Mouse (Mus musculus) stomach, embryonic 14.5 days (tissue): ENCODE data around the gene Fam131c. TPM values are rescaled to one million over a fixed set of nuclear protein-coding genes. Genes with fewer than 3 reads are reported as not detected.
A peak's percentile ranks its signal among the peaks of the same experiment; 100 is the strongest.

ENCODE experiments used
- ATAC-seq: fragments of 200-750 bp; cut with Nextera tagmentation; 2 replicates; pipeline ENCODE4 v1.8.0; 2017; ENCODE audit warnings: low read depth, moderate TSS enrichment; ENCODE audit not compliant: insufficient number of reproducible peaks, insufficient read depth, low FRiP score
- H3K27ac ChIP-seq: fragments of 300-500 bp; sonication (generic); 2 replicates; pipeline ENCODE4 v1.5.1; 2014; ENCODE audit warnings: mild to moderate bottlenecking, low read length, moderate library complexity, mixed read lengths
- H3K27me3 ChIP-seq: fragments of 300-500 bp; sonication (generic); 2 replicates; pipeline ENCODE4 v1.6.1; 2014; ENCODE audit warnings: low read length, control low read depth, mixed read lengths; ENCODE audit not compliant: control insufficient read depth, insufficient read depth
- H3K36me3 ChIP-seq: fragments of 300-500 bp; sonication (generic); 2 replicates; pipeline ENCODE4 v1.6.1; 2014; ENCODE audit warnings: mild to moderate bottlenecking, control low read depth, low read length, moderate library complexity, mixed read lengths; ENCODE audit not compliant: control insufficient read depth, insufficient read depth
- H3K4me1 ChIP-seq: fragments of 300-500 bp; sonication (generic); 2 replicates; pipeline ENCODE4 v1.6.1; 2014; ENCODE audit warnings: low read length, control low read depth, mixed read lengths; ENCODE audit not compliant: control insufficient read depth, insufficient read depth
- H3K4me2 ChIP-seq: fragments of 300-500 bp; sonication (generic); replicated peaks from 2 replicates; pipeline ENCODE4 v1.6.1; 2014; ENCODE audit warnings: low read depth, low read length, control low read depth
- H3K4me3 ChIP-seq: fragments of 300-500 bp; sonication (generic); 2 replicates; pipeline ENCODE4 v1.5.1; 2014; ENCODE audit warnings: low read depth, low read length, control low read depth
- H3K9ac ChIP-seq: fragments of 300-500 bp; sonication (generic); replicated peaks from 2 replicates; pipeline ENCODE4 v1.6.1; 2014; ENCODE audit warnings: low read depth, mild to moderate bottlenecking, control low read depth, low read length, moderate library complexity, mixed read lengths
- H3K9me3 ChIP-seq: fragments of 300-500 bp; sonication (generic); 2 replicates; pipeline ENCODE4 v1.6.1; 2016; ENCODE audit warnings: low read depth, low read length, control low read depth; ENCODE audit not compliant: control insufficient read depth
- WGBS: fragments of 180-500 bp; shearing (Covaris S2); extraction: QIAGEN DNeasy Blood & Tissue Kit; methylation state at CpG from one replicate; pipeline ENCODE4 v1.1.7; 2014; 5-methylcytosine and 5-hydroxymethylcytosine counted together
- polyA plus RNA-seq: library from polyadenylated mRNA; unstranded; fragments of >200 nt; fragmentation: Nextera tagmentation; extraction: Ambion mirVana; gene quantifications from 2 replicates; pipeline ENCODE4 v1.2.1, GENCODE M21; 2014

Fam131c gene
- polyA plus RNA-seq: 4.3 and 4.4 TPM in 2 replicates

DNA sequence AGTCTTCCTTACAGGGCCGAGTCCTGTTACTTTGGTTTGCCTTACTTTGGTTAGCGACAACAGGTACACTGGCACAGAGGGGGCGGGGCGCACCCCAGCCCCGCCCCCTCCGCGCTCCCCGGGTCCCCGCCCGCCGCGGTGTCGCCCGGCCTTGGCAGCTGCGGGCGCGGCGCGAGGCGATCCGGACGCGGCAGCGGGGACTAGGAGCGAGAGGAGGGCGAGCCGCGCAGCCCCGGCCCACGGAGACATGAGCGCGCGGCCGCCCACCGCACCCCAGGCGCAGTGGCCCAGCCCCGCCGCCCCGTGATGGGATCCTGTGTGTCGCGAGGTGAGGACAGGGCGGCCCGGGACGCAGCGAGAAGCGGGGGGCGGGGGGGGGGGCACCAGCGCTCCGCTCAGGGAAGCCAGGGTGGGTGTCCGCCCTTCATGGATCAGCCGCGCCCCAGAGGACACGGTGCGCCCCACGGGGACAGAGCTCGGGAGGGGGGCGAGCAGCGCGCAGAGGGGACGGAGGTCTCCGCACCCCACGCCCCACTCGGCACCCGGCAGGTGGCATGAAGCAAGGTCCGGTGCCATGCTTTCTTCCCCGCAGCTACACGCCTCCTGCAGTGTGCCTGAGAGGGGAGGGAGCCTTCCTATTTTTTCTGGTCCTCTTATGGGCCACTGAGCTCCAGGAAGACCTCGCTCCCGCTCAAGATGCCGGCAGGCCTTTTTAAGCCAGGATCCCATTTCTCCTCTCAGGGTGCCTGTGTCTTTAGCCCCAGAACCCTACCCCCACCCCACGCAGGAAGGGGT is at the start of gene Fam131c:
Gene Fam131c (plus strand): TSS at position 224 of the 795 bp plus-strand sequence.
- no peak within 1 kb of the TSS for H3K27ac ChIP-seq
- H3K9ac ChIP-seq: peak within 1 kb of the TSS; percentile 48
- no peaks in the 10 kb centered on the region for H3K27me3 ChIP-seq
- no peaks in the 10 kb centered on the region for H3K4me1 ChIP-seq
- peak within 1 kb of the TSS; percentile 98 for H3K4me2 ChIP-seq
- ATAC-seq: peak; percentile 21; the same call in 1 of the 2 replicates
- H3K9me3 ChIP-seq: no peaks in the 10 kb centered on the region
- 2% methylated on average over 60 of the region's 71 CpGs for WGBS
- H3K4me3 ChIP-seq: peak within 1 kb of the TSS; percentile 50
- H3K36me3 ChIP-seq: no peaks in the 10 kb centered on the region

DNA sequence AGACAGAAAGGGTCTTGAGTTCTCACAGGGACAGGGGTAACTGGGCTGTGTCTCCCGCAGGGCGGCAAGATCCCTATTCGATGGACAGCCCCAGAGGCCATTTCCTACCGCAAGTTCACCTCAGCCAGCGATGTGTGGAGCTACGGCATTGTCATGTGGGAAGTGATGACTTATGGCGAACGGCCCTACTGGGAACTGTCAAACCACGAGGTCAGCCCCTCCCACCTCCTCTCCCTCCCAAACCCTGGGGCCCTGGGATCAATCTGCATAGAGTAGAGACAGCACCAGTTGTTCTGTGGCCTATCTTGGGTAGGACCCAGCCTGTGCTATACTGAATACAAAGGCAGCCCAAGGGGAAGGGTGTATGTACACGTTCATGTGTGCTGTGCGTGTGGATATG is 45.5 kb upstream of the Fam131c start:
- ATAC-seq: peak; percentile 8; the same call in 1 of the 2 replicates
- Histone ChIP-seq H3K27me3 (no peaks in the 10 kb centered on the region), H3K36me3 (peaks cover 15% of the 10 kb centered on the region), H3K9me3 (no peaks in the 10 kb centered on the region), H3K27ac (no peak overlapping the region), H3K9ac (no peak overlapping the region), H3K4me2 (no peak overlapping the region), H3K4me1 (peaks cover 2% of the 10 kb centered on the region; the same call in 1 of the 2 replicates), H3K4me3 (no peak overlapping the region)
- WGBS: 69% methylated on average over 11 of the region's 11 CpGs

DNA sequence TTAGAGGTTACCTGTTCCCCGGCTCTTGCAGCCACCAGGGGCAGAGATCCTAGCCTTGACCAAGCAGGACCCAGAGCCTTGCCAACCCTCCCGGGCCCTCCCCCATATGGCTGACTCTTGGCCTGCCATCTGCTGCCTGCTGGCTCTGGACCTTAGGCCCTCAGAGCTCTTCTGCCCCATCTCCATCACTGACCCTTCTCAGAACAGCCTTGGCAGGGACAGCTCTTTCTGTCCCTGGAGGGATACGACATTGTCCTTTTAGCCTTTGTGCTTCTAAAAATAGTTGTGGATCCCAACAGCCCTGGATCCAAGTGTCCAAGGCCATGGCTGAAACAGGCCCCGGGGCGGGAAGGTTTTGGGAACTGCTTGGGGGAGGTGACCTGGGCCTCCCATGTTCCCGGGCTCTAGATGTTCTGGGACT is 43.2 kb upstream of the Fam131c start:
- Histone ChIP-seq H3K27ac (no peak overlapping the region), H3K9ac (no peak overlapping the region), H3K4me3 (no peak overlapping the region), H3K36me3 (peaks cover 15% of the 10 kb centered on the region), H3K9me3 (no peaks in the 10 kb centered on the region), H3K27me3 (no peaks in the 10 kb centered on the region), H3K4me2 (no peak overlapping the region), H3K4me1 (peaks cover 2% of the 10 kb centered on the region; the same call in 1 of the 2 replicates)
- 82% methylated on average over 6 of the region's 6 CpGs for WGBS
- no peak for ATAC-seq

DNA sequence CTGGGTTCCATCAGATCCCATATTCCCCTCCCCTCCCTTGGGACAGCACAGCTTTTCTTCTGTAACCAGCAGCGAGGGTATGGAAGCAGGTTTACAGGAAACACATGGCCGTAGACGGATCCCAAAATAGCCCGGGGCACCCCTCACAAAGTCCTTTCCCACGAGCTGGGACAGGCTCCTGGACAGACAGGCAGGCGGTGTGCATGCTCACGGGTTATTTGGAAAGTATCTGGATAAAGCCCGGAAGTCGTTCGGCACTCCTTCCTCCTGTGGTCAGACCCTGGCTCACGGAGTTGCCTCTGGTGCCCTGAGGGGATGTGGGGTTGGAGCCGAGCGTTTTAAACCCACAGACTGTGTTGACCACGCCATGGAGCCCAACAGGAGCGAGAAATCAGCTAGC is 42.4 kb upstream of the Fam131c start:
- ATAC-seq: no peak
- H3K9me3 ChIP-seq: no peaks in the 10 kb centered on the region
- H3K27me3 ChIP-seq: no peaks in the 10 kb centered on the region
- 56% methylated on average over 15 of the region's 15 CpGs for WGBS
- H3K4me3 ChIP-seq: no peak overlapping the region
- peaks cover 2% of the 10 kb centered on the region; the same call in 1 of the 2 replicates for H3K4me1 ChIP-seq
- H3K36me3 ChIP-seq: peaks cover 15% of the 10 kb centered on the region
- H3K4me2 ChIP-seq: no peak overlapping the region
- no peak overlapping the region for H3K9ac ChIP-seq
- no peak overlapping the region; the same call in 1 of the 2 replicates for H3K27ac ChIP-seq

DNA sequence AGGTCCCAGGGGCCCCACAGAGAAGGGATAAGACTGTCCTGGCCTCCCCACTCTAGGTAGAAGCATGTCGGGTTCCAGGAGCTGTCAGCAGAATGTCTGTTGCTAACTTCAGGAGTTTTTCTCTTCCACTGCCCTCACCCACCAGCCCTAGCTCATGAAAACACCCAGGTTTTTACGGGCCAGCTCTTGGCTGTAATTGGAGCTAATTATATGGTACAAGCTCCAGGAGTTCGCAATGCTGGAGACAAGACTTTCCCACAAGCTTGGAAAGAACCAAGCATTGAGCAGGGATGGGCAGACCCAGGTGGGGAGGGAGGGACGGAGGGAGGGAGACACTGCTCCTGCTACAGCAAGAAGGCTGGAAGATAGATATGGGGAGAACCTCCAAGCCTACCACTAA is 40.9 kb upstream of the Fam131c start:
- Histone ChIP-seq H3K27ac (no peak overlapping the region), H3K9me3 (no peaks in the 10 kb centered on the region), H3K4me1 (peaks cover 2% of the 10 kb centered on the region; the same call in 1 of the 2 replicates), H3K4me2 (no peak overlapping the region), H3K27me3 (no peaks in the 10 kb centered on the region), H3K9ac (no peak overlapping the region), H3K36me3 (peaks cover 15% of the 10 kb centered on the region), H3K4me3 (no peak overlapping the region)
- ATAC-seq: no peak
- WGBS: 78% methylated on average over 4 of the region's 4 CpGs

DNA sequence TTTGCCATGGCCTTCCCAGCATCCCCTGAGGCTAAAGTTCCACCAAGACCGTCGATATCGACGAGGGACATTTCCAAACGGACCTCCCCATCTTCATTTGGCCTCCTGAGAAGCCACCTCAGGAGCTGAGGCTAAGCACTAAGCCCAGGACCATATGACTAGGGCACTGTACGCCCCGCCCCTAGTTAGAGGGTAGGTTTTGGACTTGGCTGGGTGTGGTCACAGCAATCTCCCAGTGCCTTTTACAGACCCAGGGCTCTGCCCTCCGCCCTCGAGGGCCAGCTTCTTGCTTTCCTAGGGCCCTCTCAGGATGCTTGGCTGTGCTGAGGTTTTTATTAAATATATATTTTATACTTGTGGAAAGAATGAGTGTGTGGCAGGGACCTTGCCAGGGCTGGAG is 39.3 kb upstream of the Fam131c start:
- no peak overlapping the region for H3K4me2 ChIP-seq
- no peak for ATAC-seq
- WGBS: 83% methylated on average over 9 of the region's 9 CpGs
- H3K27me3 ChIP-seq: no peaks in the 10 kb centered on the region
- peaks cover 6% of the 10 kb centered on the region for H3K36me3 ChIP-seq
- no peak overlapping the region for H3K27ac ChIP-seq
- no peaks in the 10 kb centered on the region for H3K9me3 ChIP-seq
- peaks cover 2% of the 10 kb centered on the region; the same call in 1 of the 2 replicates for H3K4me1 ChIP-seq
- no peak overlapping the region for H3K4me3 ChIP-seq
- H3K9ac ChIP-seq: no peak overlapping the region

DNA sequence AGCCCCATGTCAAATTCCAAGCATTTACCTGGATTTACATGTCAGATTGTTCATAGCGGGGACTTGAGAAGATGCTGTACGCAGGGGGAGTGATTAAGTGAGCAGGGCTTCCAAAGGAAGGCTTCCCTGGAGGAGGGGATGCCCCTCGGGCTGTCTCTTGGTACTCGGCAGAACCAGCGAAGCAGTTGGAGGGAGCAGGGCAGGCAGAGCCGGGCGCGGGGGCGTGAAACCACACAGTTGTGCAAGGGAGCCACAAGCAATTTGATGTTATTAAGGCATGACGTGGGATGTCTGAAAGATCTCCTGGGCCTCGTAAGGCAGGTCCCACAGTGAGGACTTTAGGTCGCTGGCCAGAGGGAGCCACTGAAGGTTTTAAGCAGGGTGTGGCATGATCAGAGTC is 38.1 kb upstream of the Fam131c start:
- 64% methylated on average over 12 of the region's 12 CpGs for WGBS
- Histone ChIP-seq H3K27me3 (no peaks in the 10 kb centered on the region), H3K9me3 (no peaks in the 10 kb centered on the region), H3K4me1 (peaks cover 6% of the 10 kb centered on the region), H3K36me3 (no peaks in the 10 kb centered on the region; the same call in 1 of the 2 replicates), H3K4me3 (no peak overlapping the region), H3K4me2 (no peak overlapping the region), H3K27ac (no peak overlapping the region), H3K9ac (no peak overlapping the region)
- ATAC-seq: no peak

DNA sequence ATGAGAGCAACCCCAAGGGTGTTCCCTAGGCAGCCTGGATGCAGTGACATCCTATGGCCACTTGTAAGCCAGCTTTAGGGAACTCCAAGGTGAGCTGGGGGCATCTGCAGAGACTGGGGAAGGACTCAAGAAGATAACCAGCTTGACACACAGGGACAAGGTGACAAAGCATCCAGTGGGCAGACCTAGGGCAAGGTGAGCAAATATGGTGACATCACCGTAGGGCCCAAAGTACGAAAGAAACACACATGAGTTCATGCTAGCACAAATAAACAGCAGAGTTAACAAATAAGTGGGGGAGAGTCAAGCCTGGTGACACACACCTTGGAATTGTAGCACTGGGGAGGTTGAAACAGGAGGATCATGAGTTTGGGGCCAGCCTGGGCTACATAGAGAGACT is 36.6 kb upstream of the Fam131c start:
- WGBS: 88% methylated on average over 2 of the region's 2 CpGs
- Histone ChIP-seq H3K36me3 (no peaks in the 10 kb centered on the region; the same call in 1 of the 2 replicates), H3K27ac (no peak overlapping the region), H3K27me3 (no peaks in the 10 kb centered on the region), H3K4me2 (no peak overlapping the region), H3K9me3 (no peaks in the 10 kb centered on the region), H3K4me1 (peaks cover 11% of the 10 kb centered on the region; the same call in 1 of the 2 replicates), H3K9ac (no peak overlapping the region), H3K4me3 (no peak overlapping the region)
- no peak for ATAC-seq
